Mouse (Mus musculus): ENCODE measurements around the gene Sqor.

Gene Sqor

GRCm38 (mm10) chr2:122784701-122785100 is 19.7 kb downstream of the Sqor start:
- no peak for DNase-seq (ENCODE audit: low spot score)

- no peak for DNase-seq (ENCODE audit: low spot score)
Measured at GRCm38 (mm10) chr2:122786167-122786566, 21.1 kb downstream of the Sqor start.

GRCm38 (mm10) chr2:122789311-122789710 is 24.3 kb downstream of the Sqor start:
- DNase-seq (ENCODE audit: low spot score) = no peak

GRCm38 (mm10) chr2:122789730-122790129 is 24.7 kb downstream of the Sqor start:
- DNase-seq (ENCODE audit: low spot score) = no peak

- no peak for DNase-seq (ENCODE audit: low spot score)
Measured at GRCm38 (mm10) chr2:122804392-122804791, 39.4 kb downstream of the Sqor start.

- no peak for DNase-seq (ENCODE audit: low spot score)
Measured at GRCm38 (mm10) chr2:122806040-122806439, 41.0 kb downstream of the Sqor start.

- DNase-seq (ENCODE audit: low spot score) = no peak
Measured at GRCm38 (mm10) chr2:122809027-122809426, 44.0 kb downstream of the Sqor start.

GRCm38 (mm10) chr2:122816986-122817385 is 51.9 kb downstream of the Sqor start:
- DNase-seq (ENCODE audit: low spot score) = no peak

GRCm38 (mm10) chr2:122821246-122821645 is 56.2 kb downstream of the Sqor start:
- no peak for DNase-seq (ENCODE audit: low spot score)

GRCm38 (mm10) chr2:122825406-122826236 is 60.6 kb downstream of the Sqor start:
- DNase-seq (ENCODE audit: low spot score) = peak; percentile 27

- no peak for DNase-seq (ENCODE audit: low spot score)
Measured at GRCm38 (mm10) chr2:122826302-122826701, 61.3 kb downstream of the Sqor start.

- DNase-seq (ENCODE audit: low spot score) = no peak
Measured at GRCm38 (mm10) chr2:122854636-122855035, 89.6 kb downstream of the Sqor start.

GRCm38 (mm10) chr2:122855354-122855753 is 90.3 kb downstream of the Sqor start:
- DNase-seq (ENCODE audit: low spot score) = no peak

Measured in ovary, postnatal 14 days (tissue).